Mouse (Mus musculus) liver, embryonic 12.5 days (tissue): Measurements from ENCODE around the gene Prpf40b. TPM values are rescaled to one million over a fixed set of nuclear protein-coding genes. Genes with fewer than 3 reads are reported as not detected.

Experiments used
- ATAC-seq: fragments of 200-750 bp; cut with Nextera tagmentation; 2 replicates; pipeline ENCODE4 v1.8.0; 2017; ENCODE audit warnings: moderate number of reproducible peaks, mild to moderate bottlenecking, moderate library complexity
- H3K27ac ChIP-seq: fragments of 300-500 bp; sonication (generic); 2 replicates; pipeline ENCODE4 v1.5.1; 2016; ENCODE audit warnings: mild to moderate bottlenecking
- H3K27me3 ChIP-seq: fragments of 300-500 bp; sonication (generic); replicated peaks from 2 replicates; pipeline ENCODE4 v1.6.1; 2016; ENCODE audit warnings: mild to moderate bottlenecking, moderate library complexity
- H3K36me3 ChIP-seq: fragments of 300-500 bp; sonication (generic); 2 replicates; pipeline ENCODE4 v1.6.1; 2016; ENCODE audit warnings: mild to moderate bottlenecking, moderate library complexity
- H3K4me1 ChIP-seq: fragments of 300-500 bp; sonication (generic); 2 replicates; pipeline ENCODE4 v1.6.1; 2016
- H3K4me2 ChIP-seq: fragments of 300-500 bp; sonication (generic); 2 replicates; pipeline ENCODE4 v1.6.1; 2016; ENCODE audit warnings: mild to moderate bottlenecking, moderate library complexity
- H3K4me3 ChIP-seq: fragments of 300-500 bp; sonication (generic); 2 replicates; pipeline ENCODE4 v1.5.1; 2016; ENCODE audit warnings: mild to moderate bottlenecking, moderate library complexity
- H3K9ac ChIP-seq: fragments of 300-500 bp; sonication (generic); 2 replicates; pipeline ENCODE4 v1.6.1; 2016; ENCODE audit warnings: mild to moderate bottlenecking, moderate library complexity
- H3K9me3 ChIP-seq: fragments of 300-500 bp; sonication (generic); replicated peaks from 2 replicates; pipeline ENCODE4 v1.6.1; 2016; ENCODE audit warnings: mild to moderate bottlenecking, moderate library complexity
- WGBS: fragments of 180-500 bp; shearing (Covaris S2); methylation state at CpG from one replicate; pipeline ENCODE4 v1.1.7; 2016; ENCODE audit not compliant: insufficient replicate concordance; 5-methylcytosine and 5-hydroxymethylcytosine counted together
- polyA plus RNA-seq: library from polyadenylated mRNA; unstranded; fragments of >200 nt; fragmentation: Nextera tagmentation; extraction: Ambion mirVana; gene quantifications from 2 replicates; pipeline ENCODE4 v1.2.1, GENCODE M21; 2016

The Prpf40b gene
- polyA plus RNA-seq, 1 experiment from 2014 or later = 15.5 TPM

DNA sequence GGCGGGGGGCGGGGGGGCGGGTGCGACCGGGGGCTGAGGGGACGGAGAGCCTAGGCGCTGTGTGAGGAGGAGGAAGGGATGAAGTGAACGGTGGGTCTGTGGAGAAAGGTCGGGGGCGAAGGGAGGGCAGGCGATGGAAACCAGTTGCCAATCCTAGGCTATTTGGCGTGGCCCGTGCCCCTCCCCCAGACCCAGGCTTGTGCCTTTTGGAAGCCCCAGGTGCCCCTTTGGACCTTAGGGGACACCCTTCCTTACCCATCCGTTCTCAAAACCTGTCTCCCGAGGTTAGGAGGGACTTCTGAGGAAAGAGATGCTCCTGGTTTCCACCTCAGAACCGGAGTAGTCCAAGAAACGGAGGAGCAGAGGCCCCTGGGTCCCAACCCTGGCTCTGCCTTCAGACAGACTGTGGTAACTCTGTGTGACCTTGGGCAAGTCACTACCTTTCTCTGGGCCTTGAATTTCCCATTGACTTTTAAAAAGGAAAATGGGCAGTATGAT lies 646 bp downstream of the Prpf40b start, which contains the start of gene Fam186b:
TSS of gene Fam186b (minus strand) at position 405 of the 498 bp plus-strand sequence.
- ATAC-seq = no peak; the same call in 1 of the 2 replicates
- H3K27ac ChIP-seq = peak within 1 kb of the TSS; percentile 72

DNA sequence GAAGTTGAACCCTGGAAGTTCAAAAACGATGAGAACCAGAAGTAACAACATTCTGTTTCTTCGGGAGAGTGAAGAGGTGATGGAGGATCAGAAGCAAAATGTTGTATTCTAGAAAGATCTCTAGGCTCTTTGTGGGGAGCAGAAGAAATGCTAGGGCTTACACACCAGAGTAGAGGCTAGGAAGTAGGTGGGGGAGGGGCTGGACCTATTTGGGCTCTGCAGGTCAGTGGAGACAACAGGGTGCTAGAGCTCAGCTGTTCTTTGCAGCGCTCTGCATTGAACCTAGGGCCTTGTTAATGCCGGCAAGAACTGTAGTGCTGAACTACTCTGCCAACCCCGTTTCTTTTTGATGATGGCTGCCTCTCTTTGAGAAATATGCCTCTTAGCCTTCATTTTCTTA lies 1.3 kb downstream of the Prpf40b start:
- no peak overlapping the region for H3K27ac ChIP-seq
- no peak for ATAC-seq
- 45% methylated on average over 5 of the region's 5 CpGs for WGBS
- H3K36me3 ChIP-seq = no peaks in the 10 kb centered on the region
- H3K9ac ChIP-seq = no peak overlapping the region
- H3K4me2 ChIP-seq = peak overlapping the region; percentile 85; the same call in 1 of the 2 replicates
- no peaks in the 10 kb centered on the region for H3K9me3 ChIP-seq
- H3K27me3 ChIP-seq = peaks cover 18% of the 10 kb centered on the region; the same call in 1 of the 2 replicates
- H3K4me1 ChIP-seq = peaks cover 24% of the 10 kb centered on the region
- peak overlapping the region; percentile 72 for H3K4me3 ChIP-seq

More for the DNA sequence above, 646 bp downstream of the Prpf40b start, which contains the start of gene Fam186b:
- Histone ChIP-seq H3K36me3 (no peaks in the 10 kb centered on the region), H3K27me3 (peaks cover 19% of the 10 kb centered on the region; the same call in 1 of the 2 replicates), H3K4me3 (peak within 1 kb of the TSS; percentile 72), H3K4me1 (peaks cover 24% of the 10 kb centered on the region), H3K9me3 (no peaks in the 10 kb centered on the region), H3K9ac (peak within 1 kb of the TSS; percentile 72), H3K4me2 (peak within 1 kb of the TSS; percentile 85)
- WGBS = 5% methylated on average over 14 of the region's 17 CpGs

DNA sequence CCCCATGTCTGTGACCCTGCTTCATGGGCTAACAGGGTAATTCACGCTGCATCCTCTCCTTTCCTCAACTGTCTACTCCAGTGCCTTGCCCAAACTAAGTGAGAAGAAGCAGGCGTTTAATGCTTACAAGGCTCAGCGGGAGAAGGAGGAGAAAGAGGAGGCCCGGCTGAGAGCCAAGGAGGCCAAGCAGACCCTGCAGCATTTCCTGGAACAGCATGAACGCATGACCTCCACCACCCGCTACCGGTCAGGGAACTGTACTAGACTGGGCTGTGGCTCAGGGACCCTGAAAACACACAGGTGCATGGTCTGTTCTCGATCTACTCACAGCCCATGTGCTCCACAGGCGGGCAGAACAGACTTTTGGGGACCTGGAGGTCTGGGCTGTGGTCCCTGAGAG lies 12.6 kb downstream of the Prpf40b start:
- Histone ChIP-seq H3K27me3 (no peaks in the 10 kb centered on the region), H3K27ac (no peak overlapping the region), H3K36me3 (peaks cover 78% of the 10 kb centered on the region), H3K4me3 (no peak overlapping the region), H3K4me2 (no peak overlapping the region), H3K4me1 (no peaks in the 10 kb centered on the region), H3K9me3 (no peaks in the 10 kb centered on the region), H3K9ac (no peak overlapping the region)
- WGBS = 73% methylated on average over 9 of the region's 9 CpGs
- no peak for ATAC-seq

DNA sequence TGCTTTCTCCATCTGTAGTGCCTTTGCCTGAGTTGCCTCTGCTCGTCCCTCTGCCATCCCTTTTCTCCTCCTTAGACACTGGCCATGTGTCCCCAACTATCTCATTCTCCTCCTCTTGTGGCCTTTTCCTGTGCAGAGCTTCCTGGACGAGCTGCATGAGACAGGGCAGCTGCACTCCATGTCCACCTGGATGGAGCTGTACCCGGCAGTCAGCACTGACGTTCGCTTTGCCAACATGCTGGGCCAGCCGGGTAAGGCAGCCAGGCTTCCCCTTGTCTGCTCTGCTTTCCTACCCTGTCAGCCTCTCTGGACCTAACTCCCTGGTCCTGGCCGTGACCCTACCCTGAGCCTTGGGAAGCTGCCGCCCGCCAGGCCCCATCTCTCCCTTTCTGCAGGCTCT lies 14.7 kb downstream of the Prpf40b start:
- no peak overlapping the region for H3K4me2 ChIP-seq
- WGBS = 77% methylated on average over 9 of the region's 9 CpGs
- H3K36me3 ChIP-seq = peaks cover 72% of the 10 kb centered on the region
- H3K27me3 ChIP-seq = no peaks in the 10 kb centered on the region
- H3K9ac ChIP-seq = no peak overlapping the region
- H3K4me1 ChIP-seq = no peaks in the 10 kb centered on the region
- H3K9me3 ChIP-seq = no peaks in the 10 kb centered on the region
- ATAC-seq = no peak
- H3K27ac ChIP-seq = no peak overlapping the region
- H3K4me3 ChIP-seq = no peak overlapping the region

DNA sequence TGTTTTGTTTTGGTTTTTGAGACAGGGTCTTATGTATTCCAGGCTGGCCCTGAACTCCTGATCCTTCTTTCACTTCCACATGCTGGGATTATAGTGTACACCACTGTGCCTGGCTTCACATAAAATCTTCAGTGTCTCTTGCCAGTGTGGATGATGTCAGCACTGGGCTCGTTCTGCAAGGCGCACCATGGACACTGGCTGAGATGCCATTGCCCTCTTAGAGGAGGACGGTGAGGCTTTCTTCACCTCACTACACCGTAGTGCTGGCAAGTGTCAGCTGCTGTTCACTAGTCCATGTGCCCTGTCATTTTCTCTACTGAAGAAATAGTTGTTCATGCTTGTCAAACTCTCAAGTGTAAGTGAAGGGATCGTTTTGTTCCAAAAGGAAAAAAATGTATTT lies 15.7 kb downstream of the Prpf40b start:
- Histone ChIP-seq H3K9me3 (no peaks in the 10 kb centered on the region), H3K27ac (no peak overlapping the region), H3K9ac (no peak overlapping the region), H3K4me1 (no peaks in the 10 kb centered on the region), H3K4me2 (no peak overlapping the region), H3K27me3 (no peaks in the 10 kb centered on the region), H3K36me3 (peaks cover 73% of the 10 kb centered on the region), H3K4me3 (no peak overlapping the region)
- WGBS = 79% methylated on average over 5 of the region's 5 CpGs
- no peak for ATAC-seq

DNA sequence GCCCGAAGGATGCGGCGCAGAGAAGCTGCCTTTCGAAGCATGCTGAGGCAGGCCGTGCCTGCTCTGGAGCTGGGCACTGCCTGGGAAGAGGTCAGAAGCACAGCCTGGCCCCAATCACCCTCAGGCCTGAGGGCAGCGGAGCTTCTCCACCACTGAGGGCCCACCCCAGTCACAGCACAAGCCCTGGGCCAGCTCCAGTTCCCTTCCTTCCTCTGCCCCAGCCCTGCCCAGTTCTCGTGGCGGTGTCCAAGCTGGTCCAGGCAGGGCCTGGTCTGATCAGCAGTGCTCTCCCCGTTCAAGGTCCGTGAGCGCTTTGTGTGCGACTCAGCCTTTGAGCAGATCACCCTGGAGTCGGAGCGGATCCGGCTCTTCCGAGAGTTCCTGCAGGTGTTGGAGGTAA lies 20.0 kb downstream of the Prpf40b start:
- no peak overlapping the region for H3K4me3 ChIP-seq
- 86% methylated on average over 16 of the region's 16 CpGs for WGBS
- peaks cover 67% of the 10 kb centered on the region for H3K36me3 ChIP-seq
- H3K4me2 ChIP-seq = no peak overlapping the region
- H3K9me3 ChIP-seq = no peaks in the 10 kb centered on the region
- no peaks in the 10 kb centered on the region for H3K27me3 ChIP-seq
- H3K9ac ChIP-seq = no peak overlapping the region
- no peak overlapping the region for H3K27ac ChIP-seq
- H3K4me1 ChIP-seq = peaks cover 13% of the 10 kb centered on the region
- no peak for ATAC-seq

DNA sequence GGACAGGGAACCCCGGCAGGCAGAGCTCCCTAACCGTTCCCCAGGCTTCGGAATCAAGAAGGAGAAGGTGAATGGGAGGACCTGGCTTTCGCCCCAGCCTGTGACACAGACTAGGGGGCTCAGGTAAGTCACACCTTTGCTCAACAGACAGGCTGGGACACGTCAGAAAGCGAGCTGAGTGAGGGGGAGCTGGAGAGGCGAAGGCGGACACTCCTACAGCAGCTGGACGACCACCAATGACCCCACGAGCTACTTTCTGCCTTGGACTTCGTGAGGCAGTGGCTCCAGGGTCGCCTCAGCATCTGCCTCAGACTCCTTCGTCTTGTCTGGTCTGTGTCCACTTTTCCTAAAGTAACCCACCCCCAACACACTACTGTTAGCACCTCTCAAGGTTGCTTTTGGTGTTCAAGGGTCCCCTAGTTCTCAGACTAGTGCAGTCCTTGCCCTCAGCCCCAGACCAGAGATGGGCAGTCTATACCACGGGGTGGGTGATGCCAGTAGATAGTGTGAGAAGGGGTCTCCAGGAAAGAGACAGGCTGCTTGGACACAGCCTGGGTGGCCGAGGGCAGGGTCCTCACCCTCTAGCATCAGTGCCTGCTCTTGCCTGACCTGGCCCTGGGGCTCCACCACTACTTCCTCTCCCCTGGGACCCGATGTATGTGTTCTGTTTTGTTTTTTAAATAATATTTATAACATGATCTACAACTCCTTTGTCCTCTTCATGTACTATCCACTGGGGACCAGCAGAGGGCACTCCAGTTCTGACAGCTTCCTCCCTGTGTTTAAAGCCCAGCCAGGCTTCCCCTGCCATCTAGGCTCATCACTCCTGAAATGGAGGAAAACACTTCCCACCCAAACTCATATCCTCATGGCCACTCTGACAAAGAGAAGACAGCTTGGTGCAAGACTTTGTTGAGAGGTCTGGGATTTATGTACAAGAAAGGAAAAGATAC lies 21.7 kb downstream of the Prpf40b start:
- ATAC-seq = no peak; the same call in 1 of the 2 replicates
- Histone ChIP-seq H3K4me3 (no peak overlapping the region), H3K4me1 (peaks cover 13% of the 10 kb centered on the region), H3K27me3 (no peaks in the 10 kb centered on the region), H3K9me3 (no peaks in the 10 kb centered on the region), H3K4me2 (no peak overlapping the region), H3K36me3 (peaks cover 70% of the 10 kb centered on the region), H3K27ac (no peak overlapping the region), H3K9ac (no peak overlapping the region)
- 64% methylated on average over 16 of the region's 16 CpGs for WGBS

DNA sequence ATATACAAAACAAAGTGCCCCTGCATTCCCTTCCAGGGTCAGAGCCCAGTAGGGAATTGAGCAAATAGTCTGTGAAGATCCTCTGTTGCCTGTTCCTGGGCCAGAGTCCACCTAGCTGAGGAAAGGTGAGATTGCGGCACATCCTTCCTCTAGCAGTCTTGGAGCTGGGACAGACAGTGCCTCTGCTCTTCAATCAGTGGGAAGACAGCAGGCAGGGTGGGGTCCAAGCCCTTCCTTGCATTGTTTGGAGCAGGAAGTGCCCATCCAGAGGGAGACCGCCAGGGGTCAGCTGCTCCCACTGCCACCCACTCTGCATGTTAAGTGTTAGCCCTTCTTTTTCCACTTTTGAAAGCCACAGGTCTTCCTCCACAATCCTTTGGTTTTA lies 22.4 kb downstream of the Prpf40b start:
- no peak overlapping the region for H3K4me3 ChIP-seq
- H3K27me3 ChIP-seq = no peaks in the 10 kb centered on the region
- no peak for ATAC-seq
- 68% methylated on average over 2 of the region's 2 CpGs for WGBS
- peaks cover 13% of the 10 kb centered on the region for H3K4me1 ChIP-seq
- no peak overlapping the region for H3K9ac ChIP-seq
- H3K9me3 ChIP-seq = no peaks in the 10 kb centered on the region
- H3K27ac ChIP-seq = no peak overlapping the region
- no peak overlapping the region for H3K4me2 ChIP-seq
- peaks cover 70% of the 10 kb centered on the region for H3K36me3 ChIP-seq

DNA sequence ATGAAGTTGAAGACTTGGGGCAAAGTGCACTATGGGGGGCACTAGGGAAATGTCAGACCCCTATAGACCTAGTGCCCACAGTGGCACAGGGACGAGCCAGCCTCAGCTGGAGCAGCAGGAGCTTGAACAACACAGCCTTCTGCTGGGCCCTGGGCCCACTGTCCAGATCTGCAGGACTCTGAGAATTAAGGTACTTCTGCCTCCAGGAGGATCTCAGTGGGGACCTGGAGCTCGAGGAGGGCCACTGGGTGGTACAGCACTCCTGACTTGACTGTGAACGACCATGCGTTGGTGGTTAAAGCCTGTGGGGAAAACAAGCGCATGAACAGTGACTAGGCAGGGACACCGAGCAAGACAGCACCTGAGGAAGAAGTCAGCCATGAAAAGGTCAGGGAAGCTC lies 23.2 kb downstream of the Prpf40b start:
- WGBS = 70% methylated on average over 6 of the region's 6 CpGs
- no peak for ATAC-seq
- peak overlapping the region; percentile 45; the same call in 1 of the 2 replicates for H3K27ac ChIP-seq

DNA sequence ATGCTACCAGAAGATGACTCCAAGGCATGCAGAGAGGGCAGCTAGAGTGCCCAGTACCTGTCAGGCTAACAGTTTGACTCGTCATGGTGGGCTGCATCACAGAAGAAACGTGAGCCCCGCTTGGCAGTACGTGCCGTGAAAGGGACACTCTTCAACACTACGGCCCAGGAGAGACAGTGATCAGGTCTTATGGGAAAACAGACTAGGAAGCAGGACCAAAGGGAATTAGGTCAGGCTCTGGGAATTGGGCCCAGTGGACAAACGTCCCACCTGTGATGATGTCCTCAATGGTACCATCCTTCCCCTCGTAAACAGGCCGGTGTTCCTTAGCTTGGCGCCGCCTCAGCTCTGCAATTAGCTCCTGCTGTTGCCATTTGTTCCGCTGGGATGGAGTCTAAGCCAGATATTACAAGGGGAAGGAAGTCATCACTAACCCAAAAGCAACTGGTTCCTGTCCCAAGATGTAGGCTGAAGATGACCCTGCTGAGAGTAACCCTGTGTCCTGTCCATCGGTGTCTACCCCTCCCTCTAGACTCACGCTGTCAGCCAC lies 24.0 kb downstream of the Prpf40b start:
- H3K27me3 ChIP-seq = no peaks in the 10 kb centered on the region
- H3K36me3 ChIP-seq = peaks cover 81% of the 10 kb centered on the region
- no peak overlapping the region for H3K4me3 ChIP-seq
- peaks cover 13% of the 10 kb centered on the region for H3K4me1 ChIP-seq
- ATAC-seq = no peak
- 0 out of 2 replicates have a peak overlapping the region, but pooled peaks have one; percentile 47 for H3K27ac ChIP-seq
- 68% methylated on average over 14 of the region's 14 CpGs for WGBS
- H3K9ac ChIP-seq = no peak overlapping the region
- no peak overlapping the region for H3K4me2 ChIP-seq
- H3K9me3 ChIP-seq = no peaks in the 10 kb centered on the region

More for the DNA sequence above, 23.2 kb downstream of the Prpf40b start:
- H3K4me1 ChIP-seq = peaks cover 13% of the 10 kb centered on the region
- no peak overlapping the region for H3K4me2 ChIP-seq
- peaks cover 72% of the 10 kb centered on the region for H3K36me3 ChIP-seq
- H3K27me3 ChIP-seq = no peaks in the 10 kb centered on the region
- no peaks in the 10 kb centered on the region for H3K9me3 ChIP-seq
- no peak overlapping the region for H3K4me3 ChIP-seq
- H3K9ac ChIP-seq = no peak overlapping the region

DNA sequence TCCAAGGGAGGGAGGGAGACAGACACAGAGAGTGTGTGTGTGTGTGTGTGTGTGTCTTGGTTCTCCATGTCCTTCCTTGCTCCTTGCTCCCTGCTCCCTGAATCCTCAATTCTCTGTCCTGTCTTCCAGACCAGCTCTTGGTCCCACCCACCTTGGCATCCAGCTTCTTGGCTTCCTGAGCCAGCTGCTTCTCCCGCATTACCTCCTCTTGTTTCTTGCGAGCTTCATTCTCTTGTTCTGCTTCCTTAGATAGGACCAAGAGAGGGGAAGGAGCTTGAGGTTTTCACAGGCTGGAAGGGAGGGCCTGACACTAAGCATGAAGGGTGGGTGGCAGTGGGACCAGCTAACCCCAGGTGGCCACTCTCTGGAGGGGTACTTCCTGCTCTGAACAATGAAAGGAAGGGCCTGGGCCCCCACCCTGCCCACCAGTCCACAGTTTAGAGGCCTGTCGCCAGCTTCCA lies 24.6 kb downstream of the Prpf40b start:
- H3K27ac ChIP-seq = peak overlapping the region; percentile 47; the same call in 1 of the 2 replicates
- H3K4me3 ChIP-seq = no peak overlapping the region
- no peaks in the 10 kb centered on the region for H3K27me3 ChIP-seq
- H3K4me2 ChIP-seq = no peak overlapping the region
- H3K9ac ChIP-seq = no peak overlapping the region
- peaks cover 13% of the 10 kb centered on the region for H3K4me1 ChIP-seq
- peaks cover 84% of the 10 kb centered on the region for H3K36me3 ChIP-seq
- WGBS = 42% methylated on average over 3 of the region's 3 CpGs
- H3K9me3 ChIP-seq = no peaks in the 10 kb centered on the region
- ATAC-seq = no peak
